Mouse (Mus musculus): Measurements from ENCODE around the gene Jak2. TPM values are rescaled to one million over a fixed set of nuclear protein-coding genes. Genes with fewer than 3 reads are reported as not detected.

Jak2 gene
- polyA plus RNA-seq, 1 experiment from 2014 or later = 14.6 TPM

DNA sequence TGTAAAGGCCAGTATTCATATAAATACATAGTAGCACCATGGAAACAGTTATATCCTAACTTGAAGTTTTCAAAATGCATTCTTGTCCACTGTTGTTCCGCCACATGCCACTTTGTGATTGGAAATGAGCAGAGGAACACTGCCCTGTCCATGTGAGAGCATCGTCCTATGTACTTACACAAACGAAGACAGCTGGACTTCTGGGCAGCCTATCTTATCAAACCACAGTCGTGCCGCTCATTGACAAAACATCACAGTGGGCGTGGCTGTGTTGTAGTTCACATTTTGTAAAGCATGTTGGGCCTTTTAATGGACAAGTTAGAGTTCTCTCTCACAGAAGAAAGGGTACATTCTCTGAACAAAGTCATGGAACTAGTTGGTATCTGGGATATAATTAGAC, 18.9 kb upstream of the Jak2 start:
- 86% methylated on average over 6 of the region's 6 CpGs for WGBS
- no peak for ATAC-seq
- Histone ChIP-seq H3K4me3 (replicated peaks) (no peak overlapping the region), H3K36me3 (no peaks in the 10 kb centered on the region), H3K27ac (no peak overlapping the region), H3K4me1 (replicated peaks) (peaks cover 10% of the 10 kb centered on the region), H3K9ac (replicated peaks) (no peak overlapping the region), H3K9me3 (no peaks in the 10 kb centered on the region), H3K4me2 (replicated peaks) (no peak overlapping the region), H3K27me3 (no peaks in the 10 kb centered on the region)

DNA sequence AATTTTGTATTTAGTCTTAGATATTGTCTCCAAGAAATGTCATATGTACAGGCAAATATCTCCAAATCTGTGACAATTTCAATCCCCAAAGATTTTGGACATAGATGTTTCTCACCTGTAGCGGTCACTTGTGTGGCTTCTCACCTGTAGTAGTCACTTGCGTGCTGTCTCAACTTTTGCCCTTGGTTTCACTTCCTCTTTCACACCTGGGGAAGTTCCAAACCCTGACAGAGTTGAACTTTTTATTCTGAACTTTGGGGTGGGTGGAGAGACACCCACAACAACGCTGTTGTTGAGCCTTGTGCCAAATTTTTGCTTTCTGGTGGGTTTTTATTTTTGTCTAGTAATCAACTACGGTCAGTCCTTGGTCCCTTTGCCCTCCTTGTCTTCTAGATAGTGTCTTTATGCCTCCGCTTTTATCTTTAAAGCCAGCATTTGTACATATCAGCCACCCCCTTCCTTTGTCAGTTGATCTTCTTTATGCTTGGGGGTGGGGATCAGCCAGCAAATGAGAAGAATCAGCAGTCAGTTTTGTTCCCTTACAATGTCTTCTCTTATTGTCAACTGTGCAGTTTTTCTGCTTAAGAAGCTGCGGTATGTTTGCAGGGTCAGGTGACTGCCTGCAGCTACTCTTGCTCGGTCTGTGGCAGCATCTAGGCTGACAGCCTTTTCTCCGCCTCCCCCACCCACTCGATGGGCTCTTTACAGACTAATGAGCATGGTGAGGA, 14.8 kb upstream of the Jak2 start:
- 49% methylated on average over 9 of the region's 9 CpGs for WGBS
- no peaks in the 10 kb centered on the region for H3K27me3 ChIP-seq
- no peak overlapping the region for H3K27ac ChIP-seq
- H3K4me1 ChIP-seq (replicated peaks) = peaks cover 10% of the 10 kb centered on the region
- H3K9ac ChIP-seq (replicated peaks) = no peak overlapping the region
- no peak for ATAC-seq
- H3K9me3 ChIP-seq = no peaks in the 10 kb centered on the region
- no peaks in the 10 kb centered on the region for H3K36me3 ChIP-seq
- H3K4me2 ChIP-seq (replicated peaks) = no peak overlapping the region
- no peak overlapping the region for H3K4me3 ChIP-seq (replicated peaks)

DNA sequence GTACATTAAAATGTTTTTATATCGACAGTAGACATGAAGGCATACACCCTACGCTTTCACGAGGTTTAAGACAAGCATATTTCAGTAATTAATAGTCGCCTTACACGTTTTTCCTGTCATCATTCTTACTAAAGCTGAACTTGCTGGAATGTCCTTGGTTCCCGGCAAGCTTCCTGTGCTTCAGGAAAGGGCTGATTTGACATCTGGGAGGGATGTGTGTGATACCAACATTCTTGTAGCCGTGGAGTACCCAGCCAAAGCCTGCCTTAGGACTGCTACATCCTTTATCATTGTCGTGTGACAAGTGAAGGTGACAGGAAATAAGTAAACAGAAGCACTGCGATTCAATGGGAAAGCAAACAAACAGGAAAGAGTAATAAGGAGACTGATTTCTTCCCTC, 13.5 kb upstream of the Jak2 start:
- Histone ChIP-seq H3K36me3 (no peaks in the 10 kb centered on the region), H3K9me3 (no peaks in the 10 kb centered on the region), H3K4me3 (replicated peaks) (no peak overlapping the region), H3K27ac (no peak overlapping the region), H3K9ac (replicated peaks) (no peak overlapping the region), H3K4me2 (replicated peaks) (no peak overlapping the region), H3K27me3 (no peaks in the 10 kb centered on the region), H3K4me1 (replicated peaks) (peaks cover 10% of the 10 kb centered on the region)
- 73% methylated on average over 9 of the region's 9 CpGs for WGBS
- ATAC-seq = no peak

DNA sequence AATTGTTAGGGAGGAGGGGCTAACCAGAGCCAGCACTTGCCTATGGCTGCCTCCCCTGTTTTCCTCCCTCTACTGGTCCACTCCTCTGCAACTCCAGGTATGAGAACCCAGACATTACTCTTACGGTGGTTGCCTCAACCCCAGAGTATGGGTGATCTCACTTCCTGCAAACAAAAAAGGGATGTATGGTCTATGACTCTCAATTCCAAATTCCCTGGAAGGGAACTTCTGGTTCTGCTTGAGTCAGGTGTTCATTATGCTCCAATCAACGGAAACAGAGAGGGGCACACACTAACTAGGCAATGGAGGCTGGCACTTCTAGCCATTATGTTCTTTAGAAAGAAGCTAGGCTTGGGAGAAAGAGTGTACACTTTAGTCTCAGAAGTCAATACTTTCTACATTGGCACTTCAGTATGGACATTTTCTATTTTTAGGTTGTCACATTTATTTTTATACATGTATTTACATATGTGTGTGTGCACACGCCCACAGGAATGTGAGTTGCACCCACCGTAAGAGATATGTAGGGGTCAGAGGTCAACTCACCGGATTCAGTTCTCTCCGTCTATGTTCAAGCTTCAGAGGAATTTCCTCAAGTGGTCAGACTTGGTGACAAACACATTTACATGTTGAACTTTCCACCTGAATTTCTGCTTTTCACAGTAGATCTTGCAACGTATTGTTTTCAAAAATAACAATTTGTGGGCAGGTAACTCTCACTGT, 12.0 kb upstream of the Jak2 start:
- H3K9ac ChIP-seq (replicated peaks) = no peak overlapping the region
- WGBS = 91% methylated on average over 7 of the region's 7 CpGs
- H3K4me2 ChIP-seq (replicated peaks) = no peak overlapping the region
- H3K9me3 ChIP-seq = no peaks in the 10 kb centered on the region
- no peak overlapping the region for H3K27ac ChIP-seq
- no peaks in the 10 kb centered on the region for H3K36me3 ChIP-seq
- H3K4me1 ChIP-seq (replicated peaks) = peaks cover 6% of the 10 kb centered on the region
- no peaks in the 10 kb centered on the region for H3K27me3 ChIP-seq
- ATAC-seq = no peak
- no peak overlapping the region for H3K4me3 ChIP-seq (replicated peaks)

DNA sequence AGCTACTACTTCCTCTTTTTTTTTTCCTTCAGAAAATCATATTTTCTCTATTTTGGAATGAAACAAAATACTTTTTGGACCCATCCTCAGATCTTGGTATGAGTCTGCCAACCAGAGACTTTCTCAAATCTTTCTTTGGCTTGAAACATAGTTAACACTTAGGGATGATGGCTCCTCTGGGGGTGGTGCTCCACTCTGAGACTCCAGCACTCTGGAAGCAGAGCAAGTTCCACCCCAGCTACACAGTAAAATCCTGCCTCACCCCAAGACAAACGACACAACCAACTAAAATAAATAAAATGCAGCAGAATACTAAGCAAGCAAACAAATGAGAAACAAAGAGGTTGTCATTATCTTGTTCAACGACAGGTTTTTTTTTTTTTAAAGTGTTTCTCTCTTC, 11.0 kb upstream of the Jak2 start:
- Histone ChIP-seq H3K27me3 (no peaks in the 10 kb centered on the region), H3K9me3 (no peaks in the 10 kb centered on the region), H3K27ac (no peak overlapping the region), H3K4me2 (replicated peaks) (no peak overlapping the region), H3K9ac (replicated peaks) (no peak overlapping the region), H3K4me1 (replicated peaks) (peaks cover 6% of the 10 kb centered on the region), H3K4me3 (replicated peaks) (no peak overlapping the region), H3K36me3 (no peaks in the 10 kb centered on the region)
- WGBS = 79% methylated on average over 2 of the region's 2 CpGs
- ATAC-seq = no peak

DNA sequence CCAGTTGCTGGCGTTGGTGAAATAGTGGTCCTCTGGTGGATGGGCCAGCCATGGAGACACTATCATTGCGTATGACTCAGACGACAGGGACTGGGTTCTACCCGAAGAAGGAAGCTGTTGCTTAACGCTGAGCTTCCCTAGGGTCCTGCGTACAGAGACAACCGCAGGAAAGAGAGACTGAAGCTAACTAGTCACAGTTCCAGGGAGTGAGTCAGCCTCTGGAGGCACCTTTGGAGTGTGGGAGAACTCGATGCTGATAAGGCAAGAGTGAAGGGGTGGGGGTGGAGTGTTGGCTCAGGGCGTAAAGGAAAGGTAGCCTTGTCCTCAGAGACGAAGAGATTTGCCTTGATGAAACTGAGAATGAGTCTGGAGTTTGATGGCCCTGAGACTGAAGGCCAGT, 10.0 kb upstream of the Jak2 start:
- no peak for ATAC-seq

DNA sequence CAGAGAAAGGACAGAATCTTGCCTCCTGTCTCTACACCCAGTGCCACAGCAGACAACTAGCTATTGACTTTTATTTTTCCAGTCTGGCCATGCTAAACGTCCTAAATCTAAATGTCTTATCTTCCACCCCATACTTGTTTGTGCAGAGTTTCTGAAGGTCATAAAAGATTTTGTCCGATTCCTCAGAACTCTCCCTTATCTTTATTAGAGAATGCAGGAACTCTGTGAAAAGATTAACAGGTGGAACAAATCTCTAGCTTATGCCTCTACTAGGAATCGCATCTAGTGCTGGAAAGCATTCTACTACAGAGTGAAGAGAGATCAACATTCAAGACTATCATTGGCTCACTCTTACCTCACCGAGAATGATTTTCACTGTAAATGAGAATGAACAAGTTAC, 1.7 kb upstream of the Jak2 start:
- H3K9me3 ChIP-seq = no peaks in the 10 kb centered on the region; the same call in 1 of the 2 replicates
- H3K4me2 ChIP-seq (replicated peaks) = peak overlapping the region; percentile 79
- H3K4me1 ChIP-seq (replicated peaks) = peaks cover 58% of the 10 kb centered on the region
- ATAC-seq = no peak
- H3K4me3 ChIP-seq (replicated peaks) = peak overlapping the region; percentile 92
- no peaks in the 10 kb centered on the region for H3K36me3 ChIP-seq
- H3K27me3 ChIP-seq = no peaks in the 10 kb centered on the region
- 53% methylated on average over 4 of the region's 4 CpGs for WGBS
- H3K27ac ChIP-seq = peak overlapping the region; percentile 97
- H3K9ac ChIP-seq (replicated peaks) = peak overlapping the region; percentile 98

More for the DNA sequence above, 10.0 kb upstream of the Jak2 start:
- no peak overlapping the region for H3K9ac ChIP-seq (replicated peaks)
- no peak overlapping the region for H3K27ac ChIP-seq
- H3K4me1 ChIP-seq (replicated peaks) = peaks cover 6% of the 10 kb centered on the region
- H3K4me3 ChIP-seq (replicated peaks) = no peak overlapping the region
- H3K36me3 ChIP-seq = no peaks in the 10 kb centered on the region
- no peaks in the 10 kb centered on the region; the same call in 1 of the 2 replicates for H3K9me3 ChIP-seq
- H3K4me2 ChIP-seq (replicated peaks) = no peak overlapping the region
- no peaks in the 10 kb centered on the region for H3K27me3 ChIP-seq
- WGBS = 75% methylated on average over 10 of the region's 10 CpGs

DNA sequence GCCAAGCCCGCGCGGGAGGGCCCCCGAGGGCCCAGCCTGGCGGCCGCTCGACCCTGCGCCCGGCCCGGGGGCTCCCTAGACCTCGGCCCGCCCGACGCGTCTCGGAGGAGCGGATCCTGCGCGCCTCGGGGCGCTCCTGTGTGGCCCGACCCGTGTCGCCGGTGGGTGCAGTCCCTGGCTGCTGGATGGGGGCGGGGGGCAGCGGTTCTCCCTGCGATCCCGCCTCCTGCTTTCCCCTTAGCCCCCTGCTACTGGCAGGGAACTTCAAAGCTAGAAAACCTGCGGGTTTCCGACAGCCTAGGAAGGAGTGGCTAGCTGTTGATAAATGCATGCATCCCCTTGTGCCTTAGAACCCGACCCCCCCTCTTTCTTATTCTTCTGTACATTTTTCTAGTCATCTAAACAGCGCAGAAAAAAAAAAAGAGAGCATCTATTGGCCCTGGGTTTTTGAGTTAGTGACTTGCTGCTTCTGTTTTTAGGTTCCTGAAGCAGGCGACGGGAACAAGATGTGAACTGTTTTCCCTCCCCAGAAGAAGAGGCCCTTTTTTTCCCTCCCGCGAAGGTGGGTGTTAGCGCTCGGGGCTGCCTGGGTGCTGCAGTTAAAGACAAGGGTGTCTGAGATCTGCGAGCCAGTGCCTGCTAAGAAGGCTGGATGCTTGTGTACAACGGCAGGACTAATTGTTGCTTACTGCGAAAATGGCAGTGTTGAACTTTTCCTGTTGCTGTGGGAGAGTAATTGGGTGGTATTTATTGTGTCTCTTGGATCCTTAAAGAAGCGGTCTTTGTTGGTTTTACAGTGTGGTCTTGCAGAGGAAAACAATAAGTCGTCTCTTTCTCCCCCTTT, 552 bp downstream of the Jak2 start:
- Histone ChIP-seq H3K9ac (replicated peaks) (peak overlapping the region; percentile 98), H3K27me3 (no peaks in the 10 kb centered on the region)
- WGBS = under 1% methylated on average over 44 of the region's 44 CpGs

DNA sequence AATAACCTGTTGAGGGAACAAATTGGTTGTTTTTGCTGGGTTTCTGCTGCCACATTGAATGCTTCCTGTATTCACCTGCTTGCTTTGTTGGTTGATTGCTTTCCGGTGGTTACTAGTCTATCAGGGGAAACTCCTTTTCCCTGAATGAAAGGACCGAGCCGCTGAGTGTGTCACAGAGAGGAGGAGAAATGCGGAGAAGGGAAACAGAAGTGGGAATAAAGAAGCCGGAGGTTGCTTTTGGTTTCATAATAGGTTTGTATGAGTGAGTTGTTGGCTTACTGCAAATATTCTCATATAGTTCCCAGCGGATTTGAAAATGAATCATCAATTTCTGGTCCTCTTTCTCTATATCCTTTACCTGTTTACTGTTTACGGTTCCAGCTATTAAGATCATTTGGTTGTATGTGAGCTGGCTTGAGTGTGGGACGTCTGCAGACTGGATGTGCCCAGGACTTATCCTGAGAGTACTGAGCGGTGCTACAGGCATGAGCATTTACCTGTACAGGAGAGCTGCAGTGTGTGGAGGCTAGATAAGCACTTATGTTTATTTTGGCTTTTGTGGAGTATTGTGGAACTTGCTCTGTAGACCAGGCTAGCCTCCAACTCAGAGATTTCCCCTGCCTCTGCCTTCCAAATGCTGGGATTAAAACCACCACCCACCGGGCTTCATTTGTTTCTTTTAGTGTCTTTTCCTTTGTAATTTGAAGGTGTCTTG, 1.4 kb downstream of the Jak2 start:
- no peak for ATAC-seq
- Histone ChIP-seq H3K4me1 (replicated peaks) (peaks cover 62% of the 10 kb centered on the region), H3K4me3 (replicated peaks) (peak overlapping the region; percentile 92), H3K4me2 (replicated peaks) (peak overlapping the region; percentile 79), H3K9me3 (no peaks in the 10 kb centered on the region), H3K36me3 (0 out of 2 replicates have a peak, but pooled peaks cover 2% of the 10 kb centered on the region), H3K27me3 (no peaks in the 10 kb centered on the region), H3K27ac (peak overlapping the region; percentile 97; the same call in 1 of the 2 replicates), H3K9ac (replicated peaks) (peak overlapping the region; percentile 98)
- 22% methylated on average over 10 of the region's 10 CpGs for WGBS

More for the DNA sequence above, 552 bp downstream of the Jak2 start:
- peaks cover 69% of the 10 kb centered on the region for H3K4me1 ChIP-seq (replicated peaks)
- no peaks in the 10 kb centered on the region for H3K9me3 ChIP-seq
- ATAC-seq = peak; percentile 79; the same call in 1 of the 2 replicates
- H3K4me3 ChIP-seq (replicated peaks) = peak overlapping the region; percentile 92
- H3K4me2 ChIP-seq (replicated peaks) = peak overlapping the region; percentile 79
- H3K27ac ChIP-seq = peak overlapping the region; percentile 97
- H3K36me3 ChIP-seq = 0 out of 2 replicates have a peak, but pooled peaks cover 2% of the 10 kb centered on the region

DNA sequence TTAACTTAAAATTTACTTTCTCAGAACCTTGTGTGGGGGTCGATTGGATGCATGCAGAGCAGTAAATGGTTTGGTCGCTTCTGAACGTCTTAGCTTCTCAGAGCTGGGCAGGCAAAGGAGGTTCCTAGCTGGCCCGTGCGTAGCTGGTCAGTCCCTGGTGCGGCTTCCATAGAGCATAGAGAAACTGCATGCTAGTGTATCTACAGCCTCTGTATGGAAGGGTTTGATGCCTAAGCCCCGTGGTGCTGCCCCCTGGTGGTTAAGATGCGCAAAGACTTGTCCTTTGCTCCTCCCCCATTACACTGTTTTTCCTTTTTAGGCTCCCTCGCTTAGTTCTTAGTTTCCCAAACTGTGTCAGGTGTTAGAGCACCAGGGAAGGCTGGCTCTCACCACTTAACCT, 2.1 kb downstream of the Jak2 start:
- peak; percentile 38 for ATAC-seq
- no peaks in the 10 kb centered on the region for H3K9me3 ChIP-seq
- no peak overlapping the region; the same call in 1 of the 2 replicates for H3K9ac ChIP-seq (replicated peaks)
- peak overlapping the region; percentile 79 for H3K4me2 ChIP-seq (replicated peaks)
- H3K27ac ChIP-seq = peak overlapping the region; percentile 45
- peak overlapping the region; percentile 92 for H3K4me3 ChIP-seq (replicated peaks)
- no peaks in the 10 kb centered on the region for H3K27me3 ChIP-seq
- H3K36me3 ChIP-seq = 0 out of 2 replicates have a peak, but pooled peaks cover 2% of the 10 kb centered on the region
- 2% methylated on average over 9 of the region's 9 CpGs for WGBS
- H3K4me1 ChIP-seq (replicated peaks) = peaks cover 55% of the 10 kb centered on the region

DNA sequence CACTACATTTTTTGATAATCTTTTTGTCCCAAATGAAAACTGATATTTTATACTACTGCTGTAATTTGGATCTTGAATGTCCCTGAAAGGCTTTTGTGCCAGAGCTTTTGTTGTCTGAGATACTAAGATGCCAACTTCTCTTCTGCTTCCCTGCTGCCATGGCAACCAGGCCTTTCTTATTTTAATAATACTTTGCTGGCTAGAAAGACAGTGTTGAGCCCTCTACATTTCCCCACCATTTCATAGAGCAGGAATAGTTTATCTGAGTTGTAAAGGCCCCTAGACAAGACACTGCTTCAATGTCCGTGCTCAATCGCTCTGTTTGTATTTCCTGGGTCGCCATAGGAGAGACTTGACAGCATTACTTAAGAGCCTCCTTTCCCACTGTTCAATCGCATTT, 3.0 kb downstream of the Jak2 start:
- Histone ChIP-seq H3K4me1 (replicated peaks) (peaks cover 46% of the 10 kb centered on the region), H3K9me3 (no peaks in the 10 kb centered on the region), H3K27ac (peak overlapping the region; percentile 45), H3K4me2 (replicated peaks) (peak overlapping the region; percentile 79), H3K9ac (replicated peaks) (no peak overlapping the region; the same call in 1 of the 2 replicates), H3K4me3 (replicated peaks) (peak overlapping the region; percentile 92), H3K27me3 (no peaks in the 10 kb centered on the region), H3K36me3 (0 out of 2 replicates have a peak, but pooled peaks cover 2% of the 10 kb centered on the region)
- ATAC-seq = no peak
- WGBS = 4% methylated on average over 4 of the region's 4 CpGs

Measured in midbrain, embryonic 13.5 days (tissue).